Mouse (Mus musculus) left cerebral cortex, adult 18-20 months (tissue): Measurements from ENCODE around the gene Gramd4. TPM values are rescaled to one million over a fixed set of nuclear protein-coding genes. Genes with fewer than 3 reads are reported as not detected.
A peak's percentile ranks its signal among the peaks of the same experiment; 100 is the strongest.
"Not testable (repeated sequence)": the region's sequence is repeated elsewhere in the genome, so short reads cannot be mapped to it uniquely, and the experiment has no call there.

ENCODE experiments used
- DNase-seq, 2 experiments: peaks; one replicate each; pipeline ENCODE4 v3.0.0; 2021 to 2022; ENCODE audit warnings: low spot score in 2 of 2, mixed read lengths in 1 of 2
- total RNA-seq, 2 experiments: library from RNA; stranded (reverse); gene quantifications; 2 replicates each; pipeline ENCODE4 v1.2.3; 2021

Gene Gramd4
- total RNA-seq, 2 experiments from 2014 or later: 44.2 to 49.4 TPM

GRCm38 (mm10) chr15:86089091-86089744 is 31.7 kb downstream of the Gramd4 start:
- DNase-seq: no peak

GRCm38 (mm10) chr15:86089991-86090529 is 32.6 kb downstream of the Gramd4 start:
- DNase-seq: no peak

GRCm38 (mm10) chr15:86090578-86090977 is 33.1 kb downstream of the Gramd4 start:
- no peak for DNase-seq

GRCm38 (mm10) chr15:86091201-86091997 is 33.9 kb downstream of the Gramd4 start:
- DNase-seq: no peak

- DNase-seq: no peak
These were observed 34.6 kb downstream of the Gramd4 start for GRCm38 (mm10) chr15:86091998-86092670.

GRCm38 (mm10) chr15:86093236-86093635 is 35.7 kb downstream of the Gramd4 start:
- DNase-seq: no peak

GRCm38 (mm10) chr15:86094324-86095121 is 37.0 kb downstream of the Gramd4 start:
- DNase-seq: no peak

- no peak for DNase-seq
These were observed 38.5 kb downstream of the Gramd4 start for GRCm38 (mm10) chr15:86095722-86096603.

GRCm38 (mm10) chr15:86096604-86097020 is 39.1 kb downstream of the Gramd4 start:
- not testable (repeated sequence) for DNase-seq

- no peak for DNase-seq
These were observed 40.4 kb downstream of the Gramd4 start for GRCm38 (mm10) chr15:86097871-86098270.

- DNase-seq: no peak
These were observed 44.1 kb downstream of the Gramd4 start for GRCm38 (mm10) chr15:86101585-86101984.

- DNase-seq: no peak
These were observed 44.8 kb downstream of the Gramd4 start for GRCm38 (mm10) chr15:86102308-86102707.

GRCm38 (mm10) chr15:86104401-86105344 is 47.2 kb downstream of the Gramd4 start:
- DNase-seq: no peak

- DNase-seq: no peak
These were observed 47.8 kb downstream of the Gramd4 start for GRCm38 (mm10) chr15:86105345-86105697.

GRCm38 (mm10) chr15:86105751-86106150 is 48.3 kb downstream of the Gramd4 start:
- no peak for DNase-seq

GRCm38 (mm10) chr15:86107831-86108471 is 50.5 kb downstream of the Gramd4 start:
- DNase-seq: no peak

- no peak for DNase-seq
These were observed 51.8 kb downstream of the Gramd4 start for GRCm38 (mm10) chr15:86109245-86109644.

- DNase-seq: peak; percentile 34 to 66
These were observed 52.2 kb downstream of the Gramd4 start for GRCm38 (mm10) chr15:86109650-86110211.
